Mouse (Mus musculus) gastrocnemius, adult 8-10 months (tissue): ENCODE measurements around the gene Pcbp3. TPM values are rescaled to one million over a fixed set of nuclear protein-coding genes. Genes with fewer than 3 reads are reported as not detected.
A peak's percentile ranks its signal among the peaks of the same experiment; 100 is the strongest.

ENCODE experiments used
- DNase-seq, 2 experiments: peaks; one replicate each; pipeline ENCODE4 v3.0.0; 2022; ENCODE audit warnings: low spot score in 2 of 2
- total RNA-seq, 4 experiments: library from RNA; stranded (reverse); gene quantifications; 2 replicates each; pipeline ENCODE4 v1.2.4; 2022

The Pcbp3 gene
- total RNA-seq, 4 experiments from 2014 or later, result 1.3 to 3.6 (median 1.7) TPM

DNA sequence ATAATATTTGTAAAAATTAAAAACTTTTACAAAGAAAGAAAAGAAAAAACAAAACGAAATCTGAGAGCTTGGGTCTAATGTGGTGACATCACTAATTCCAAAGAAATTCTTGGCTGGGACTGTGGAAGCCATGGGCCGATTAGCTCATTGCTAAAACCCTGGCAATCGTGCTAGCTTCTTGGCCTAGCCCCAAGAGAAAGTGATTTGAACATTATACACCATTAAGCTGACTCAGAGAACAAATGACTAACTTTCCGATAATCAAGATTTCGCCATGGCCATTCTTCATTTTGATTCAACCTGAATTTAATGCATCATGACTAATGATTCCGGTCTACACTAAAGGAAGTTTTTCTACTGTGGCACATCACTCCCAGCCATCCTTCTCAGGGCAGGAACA lies 30.6 kb downstream of the Pcbp3 start:
- peak; percentile 49 to 62 for DNase-seq

GRCm38 (mm10) chr10:76924441-76924840 lies 37.2 kb downstream of the Pcbp3 start:
- no peak for DNase-seq

- no peak for DNase-seq
Observed at GRCm38 (mm10) chr10:76918086-76918485, 43.6 kb downstream of the Pcbp3 start.

DNA sequence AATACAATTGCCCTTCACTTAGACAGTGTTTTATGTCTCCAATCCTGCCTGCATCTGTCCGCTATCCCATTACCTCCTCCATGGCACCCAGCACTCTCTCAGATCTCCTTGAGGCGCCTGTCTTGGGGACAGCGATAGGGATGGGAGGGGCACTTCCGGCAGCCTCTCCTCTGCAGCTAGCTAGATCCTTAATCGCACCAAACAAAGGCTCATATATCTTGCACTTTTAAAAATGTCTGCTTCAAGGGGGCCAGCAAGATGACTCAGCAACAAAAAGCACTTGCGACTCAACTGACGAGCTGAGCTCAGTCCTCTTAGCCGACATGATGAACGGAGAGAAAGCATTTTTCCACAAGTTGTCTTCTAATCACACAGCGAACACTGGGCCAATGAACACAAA lies 55.3 kb downstream of the Pcbp3 start:
- DNase-seq, result no peak

DNA sequence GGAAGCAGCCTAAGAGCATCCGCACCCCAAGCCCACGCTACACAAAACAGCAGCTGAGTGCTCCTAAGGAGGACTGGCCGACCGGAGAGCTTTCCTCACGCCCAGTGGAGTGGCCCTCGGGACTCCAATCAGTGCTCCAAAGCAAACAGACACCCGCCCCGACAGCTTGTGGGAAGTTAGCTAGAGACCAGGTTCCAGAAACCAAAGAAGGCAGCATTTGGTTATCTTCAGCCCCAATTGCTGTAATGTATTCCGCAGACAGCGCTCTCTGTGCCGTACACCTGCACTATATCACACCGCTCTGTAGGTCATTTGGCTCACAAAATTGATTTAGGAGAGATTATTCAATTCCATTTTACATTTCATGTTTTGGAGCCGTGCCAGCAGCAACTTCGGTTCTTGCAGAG lies 55.7 kb downstream of the Pcbp3 start:
- DNase-seq, result no peak

DNA sequence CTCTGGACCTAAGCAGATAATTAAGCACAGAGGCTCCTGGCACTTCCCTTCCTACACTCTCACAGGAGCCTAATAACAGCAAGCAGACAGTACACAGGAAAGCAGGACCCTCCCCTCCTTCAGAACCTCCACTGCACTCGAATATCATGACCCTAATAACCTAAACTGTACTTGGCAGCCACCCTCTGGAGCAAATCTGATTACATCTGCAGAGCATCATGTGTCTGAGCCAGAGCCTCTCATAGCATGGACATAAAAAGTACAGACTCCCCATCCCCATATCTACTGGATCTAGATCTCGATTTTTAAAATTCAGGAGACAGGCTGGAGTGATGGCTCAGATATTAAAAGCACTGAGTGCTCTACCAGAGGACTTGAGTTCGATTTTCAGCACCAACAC lies 58.0 kb downstream of the Pcbp3 start:
- no peak for DNase-seq

DNA sequence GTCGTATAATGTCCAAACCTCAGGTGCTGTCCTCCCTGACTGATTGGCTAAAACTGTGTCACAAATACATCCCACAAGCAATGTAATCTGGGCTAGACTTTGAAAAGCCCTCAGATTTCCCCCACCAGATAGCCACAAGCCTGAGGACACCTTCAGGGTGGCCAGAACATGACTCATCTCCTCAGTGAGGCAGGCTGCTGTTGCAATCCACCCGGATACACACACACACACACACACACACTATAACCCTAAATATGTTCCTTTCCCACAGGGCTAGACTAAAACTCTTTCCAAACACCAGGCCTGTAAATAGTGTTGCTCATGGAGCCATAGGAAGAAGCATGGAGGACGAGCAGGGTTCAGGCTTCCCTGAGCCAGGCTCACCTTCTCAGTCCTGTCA lies 58.6 kb downstream of the Pcbp3 start:
- DNase-seq, result no peak

DNA sequence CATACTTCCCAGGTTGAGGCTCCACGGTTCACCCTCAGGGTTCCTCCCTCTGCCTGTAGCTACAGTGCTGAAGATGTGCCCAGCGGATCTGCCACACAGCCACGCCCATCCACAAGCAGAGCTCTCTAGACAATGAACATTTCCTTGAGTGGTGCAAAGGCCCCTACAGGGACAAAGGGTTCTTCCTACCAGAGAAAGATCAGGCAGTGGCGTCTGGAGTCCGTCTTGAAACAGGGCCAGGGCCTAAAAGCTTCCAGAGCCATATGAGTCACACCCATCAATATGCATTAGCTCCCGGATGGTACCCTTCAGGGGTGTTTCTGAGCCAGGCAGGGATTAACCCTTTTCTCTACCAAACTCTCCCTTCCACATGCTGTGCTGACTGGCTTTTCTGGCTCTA lies 59.1 kb downstream of the Pcbp3 start:
- DNase-seq, result peak in 1 of 2 experiments; percentile 8

GRCm38 (mm10) chr10:76898428-76898827 lies 63.3 kb downstream of the Pcbp3 start:
- DNase-seq, result no peak

- DNase-seq, result no peak
Observed at GRCm38 (mm10) chr10:76891456-76891855, 70.2 kb downstream of the Pcbp3 start.

DNA sequence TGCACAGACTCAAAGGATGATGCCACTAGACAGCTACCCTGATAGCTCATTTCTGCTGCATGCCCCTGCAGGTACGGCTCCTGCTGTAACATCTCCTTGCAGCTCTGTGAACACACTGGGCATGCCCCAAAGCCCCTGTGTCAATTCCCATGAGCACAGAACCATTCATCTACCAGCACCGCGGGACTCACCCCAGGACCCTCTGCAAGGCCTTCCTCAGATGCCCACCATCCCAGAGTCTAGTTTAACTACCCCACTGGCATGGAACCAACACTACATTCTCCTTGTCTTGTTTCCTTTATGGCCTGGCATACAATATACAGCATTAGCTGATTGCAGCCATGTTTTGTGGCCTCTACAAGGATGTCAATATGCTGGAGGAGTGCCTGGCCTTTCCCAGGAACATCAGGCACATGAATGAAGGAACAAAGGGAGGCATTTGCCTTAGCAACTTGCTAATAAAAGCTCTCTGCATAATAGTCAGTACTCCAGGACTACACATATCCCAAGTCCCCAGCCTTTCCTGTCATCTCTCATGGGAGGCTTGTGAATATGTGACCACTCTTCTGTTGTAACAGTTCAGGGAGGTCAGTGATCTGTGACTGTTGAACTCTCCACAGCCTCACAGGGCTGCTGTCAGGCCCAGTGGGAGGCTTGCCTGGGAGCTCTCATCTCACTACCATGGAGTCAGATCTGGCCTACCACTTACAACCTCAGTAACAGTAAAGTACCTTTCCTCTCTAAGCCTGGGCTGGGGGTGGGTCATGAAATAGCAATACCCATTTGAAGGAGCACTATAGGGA lies 78.0 kb downstream of the Pcbp3 start:
- no peak for DNase-seq

DNA sequence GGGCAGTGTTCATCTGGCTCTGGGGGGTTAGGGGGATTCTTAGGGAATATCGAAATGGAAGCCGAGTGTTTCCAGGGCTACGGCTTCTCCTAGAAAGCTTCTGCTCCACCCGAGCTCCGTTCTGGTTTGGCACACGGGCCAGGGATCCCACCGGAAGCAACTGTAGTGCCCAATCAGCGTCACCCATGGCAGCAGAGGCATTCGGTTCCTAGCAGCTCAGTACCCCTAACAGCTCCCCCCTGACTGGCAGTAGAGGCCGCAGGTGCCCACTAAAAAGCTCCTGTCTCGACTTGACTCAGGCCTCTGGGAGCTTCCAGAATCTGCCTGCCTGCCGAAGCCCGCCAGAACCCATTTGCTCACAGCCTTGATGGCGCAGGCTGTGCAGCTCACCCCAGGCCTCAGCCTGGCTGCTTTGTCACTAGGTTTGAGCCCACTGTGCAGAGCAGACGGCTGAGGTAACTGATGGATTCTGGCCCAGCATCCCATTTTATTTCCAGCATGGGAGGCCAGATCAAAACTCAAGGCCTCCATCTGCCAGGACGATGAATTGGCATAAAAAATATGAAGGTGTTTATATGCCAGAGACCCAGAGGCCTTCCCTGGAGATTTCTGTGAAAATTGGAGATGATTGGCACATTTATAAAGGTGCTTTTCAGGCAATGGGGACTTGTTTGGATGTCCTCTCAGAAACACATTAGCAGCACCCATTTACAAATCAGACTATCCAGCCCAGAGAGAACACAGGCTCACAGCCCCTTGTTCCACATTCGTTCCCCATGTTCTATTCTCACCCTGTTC lies 78.8 kb downstream of the Pcbp3 start:
- DNase-seq, result no peak

DNA sequence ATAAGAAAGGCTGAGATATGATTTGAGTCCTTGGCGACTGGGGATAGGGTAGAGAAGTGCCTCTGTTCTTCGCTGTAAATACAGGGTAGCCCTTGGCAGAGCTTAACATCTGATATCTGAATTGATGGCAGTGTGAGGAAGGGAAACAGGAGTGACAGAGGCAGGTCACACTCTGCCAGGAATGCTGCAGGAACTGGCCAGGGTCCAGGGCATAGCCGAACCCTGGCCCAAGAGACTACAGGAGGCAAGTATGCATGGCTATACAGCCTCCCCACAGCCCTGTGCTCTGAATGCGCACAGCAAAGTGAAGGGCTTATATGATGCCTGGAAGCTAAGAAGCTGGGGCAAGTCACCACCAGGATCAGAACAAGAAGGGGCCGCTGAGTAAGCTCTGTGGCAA lies 79.8 kb downstream of the Pcbp3 start:
- DNase-seq, result no peak

- DNase-seq, result no peak
Observed at GRCm38 (mm10) chr10:76875310-76875709, 86.4 kb downstream of the Pcbp3 start.

GRCm38 (mm10) chr10:76874879-76875278 lies 86.8 kb downstream of the Pcbp3 start:
- no peak for DNase-seq

DNA sequence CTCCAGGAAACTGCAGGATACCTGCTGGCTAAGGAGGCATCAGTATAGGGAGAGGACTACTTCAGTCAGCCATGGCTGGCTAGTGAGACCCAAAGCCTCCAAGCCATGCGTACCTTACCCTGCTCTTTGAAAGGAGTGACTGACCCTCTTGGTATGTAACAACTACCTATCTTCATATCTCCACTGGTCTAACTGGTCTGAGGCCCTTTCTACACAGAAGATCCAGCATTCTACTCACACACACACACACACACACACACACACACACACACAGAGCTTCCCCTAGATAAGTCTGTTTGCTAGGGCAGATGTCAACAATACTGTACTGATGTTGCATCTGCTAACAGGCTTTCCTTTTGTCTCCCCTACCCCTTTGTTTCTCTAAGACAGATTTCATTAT lies 87.3 kb downstream of the Pcbp3 start:
- DNase-seq, result no peak

DNA sequence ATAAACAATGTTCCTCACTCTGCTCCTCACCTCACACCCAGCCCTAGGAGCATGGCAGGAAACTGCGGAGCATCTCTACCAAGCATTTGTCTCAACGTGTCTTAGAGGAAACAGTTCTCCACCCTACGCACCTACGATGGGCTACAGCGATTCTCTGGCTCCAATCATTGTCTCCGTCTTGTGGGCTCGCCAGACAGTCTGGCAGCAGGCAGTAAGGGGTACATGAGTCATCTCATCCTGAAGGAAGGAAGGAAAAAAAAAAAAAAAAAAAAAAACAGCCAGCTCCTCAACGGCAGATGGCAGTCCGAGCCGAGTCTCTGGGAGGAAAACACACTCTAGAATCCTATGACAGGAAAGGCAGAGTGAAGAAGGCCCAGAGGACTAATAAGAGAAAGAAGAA lies 87.7 kb downstream of the Pcbp3 start:
- no peak for DNase-seq

DNA sequence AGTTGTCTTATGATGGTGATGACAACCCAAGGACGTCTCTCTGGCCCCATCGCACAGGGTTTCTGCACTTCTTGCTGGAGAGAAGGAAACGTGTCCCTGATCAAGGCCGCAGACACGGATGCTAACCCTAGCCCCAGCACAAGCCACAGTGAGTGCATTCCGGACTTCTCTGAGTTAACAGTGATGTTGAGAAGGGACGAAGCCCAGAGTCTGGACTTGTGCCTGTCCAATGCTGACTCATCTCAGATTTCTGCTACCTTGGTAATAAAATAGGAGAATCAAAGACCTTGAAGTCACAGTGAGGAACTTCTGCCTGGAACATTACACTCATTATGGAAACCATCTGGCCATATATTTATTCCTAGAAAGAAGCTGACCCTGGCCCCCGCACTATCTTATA lies 89.0 kb downstream of the Pcbp3 start:
- DNase-seq, result no peak

- no peak for DNase-seq
Observed at GRCm38 (mm10) chr10:76865936-76866335, 95.8 kb downstream of the Pcbp3 start.

- no peak for DNase-seq
Observed at GRCm38 (mm10) chr10:76860998-76861397, 100.7 kb downstream of the Pcbp3 start.

GRCm38 (mm10) chr10:76859355-76860127 lies 102.1 kb downstream of the Pcbp3 start:
- DNase-seq, result no peak

DNA sequence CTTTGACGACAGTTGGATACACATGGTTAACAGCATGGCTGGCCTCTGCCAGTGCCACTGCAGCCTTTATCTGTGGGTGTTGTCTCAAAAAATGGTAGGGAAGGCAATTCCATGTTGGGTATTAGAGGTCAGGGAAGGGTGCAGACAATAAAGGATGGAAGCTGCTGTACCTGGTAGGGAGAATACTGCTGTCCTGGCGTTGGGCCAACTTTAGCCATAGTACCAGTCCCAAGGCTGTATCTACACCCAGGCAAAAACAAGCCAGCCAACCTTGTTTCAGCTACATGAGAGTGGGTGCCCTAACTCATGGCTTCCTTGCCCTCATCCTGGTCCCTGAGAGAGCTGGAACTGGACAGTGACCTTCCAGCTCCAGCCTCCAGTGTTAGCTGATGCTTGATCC lies 103.8 kb downstream of the Pcbp3 start:
- DNase-seq, result no peak
